Mouse (Mus musculus) limb, embryonic 15.5 days (tissue): Measurements from ENCODE around the gene Cisd3. TPM values are rescaled to one million over a fixed set of nuclear protein-coding genes. Genes with fewer than 3 reads are reported as not detected.
A peak's percentile ranks its signal among the peaks of the same experiment; 100 is the strongest.

Experiments
- ATAC-seq: fragments of 200-750 bp; cut with Nextera tagmentation; 2 replicates; pipeline ENCODE4 v1.8.0; 2017; ENCODE audit warnings: low read depth, moderate TSS enrichment; ENCODE audit not compliant: insufficient number of reproducible peaks, low FRiP score, low TSS enrichment
- H3K27ac ChIP-seq: fragments of 300-500 bp; sonication (generic); 2 replicates; pipeline ENCODE4 v1.5.1; 2015; ENCODE audit warnings: moderate library complexity, mild to moderate bottlenecking, inconsistent platforms
- H3K27me3 ChIP-seq: fragments of 300-500 bp; sonication (generic); 2 replicates; pipeline ENCODE4 v1.6.1; 2015; ENCODE audit warnings: inconsistent platforms
- H3K36me3 ChIP-seq: fragments of 300-500 bp; sonication (generic); 2 replicates; pipeline ENCODE4 v1.6.1; 2015; ENCODE audit warnings: inconsistent platforms
- H3K4me1 ChIP-seq: fragments of 300-500 bp; sonication (generic); 2 replicates; pipeline ENCODE4 v1.6.1; 2015; ENCODE audit warnings: inconsistent platforms
- H3K4me2 ChIP-seq: fragments of 300-500 bp; sonication (generic); 2 replicates; pipeline ENCODE4 v1.6.1; 2015; ENCODE audit warnings: mild to moderate bottlenecking, inconsistent platforms
- H3K4me3 ChIP-seq: fragments of 300-500 bp; sonication (generic); 2 replicates; pipeline ENCODE4 v1.5.1; 2015; ENCODE audit warnings: mild to moderate bottlenecking, inconsistent platforms
- H3K9ac ChIP-seq: fragments of 300-500 bp; sonication (generic); 2 replicates; pipeline ENCODE4 v1.6.1; 2015; ENCODE audit warnings: inconsistent platforms
- H3K9me3 ChIP-seq: fragments of 300-500 bp; sonication (generic); 2 replicates; pipeline ENCODE4 v1.6.1; 2016; ENCODE audit warnings: inconsistent platforms
- WGBS: fragments of 180-500 bp; shearing (Covaris S2); methylation state at CpG from one replicate; pipeline ENCODE4 v1.1.7; 2015; 5-methylcytosine and 5-hydroxymethylcytosine counted together
- polyA plus RNA-seq: library from polyadenylated mRNA; unstranded; fragments of >200 nt; fragmentation: Nextera tagmentation; extraction: Ambion mirVana; gene quantifications from 2 replicates; pipeline ENCODE4 v1.2.1, GENCODE M21; 2015

Cisd3 gene
- polyA plus RNA-seq, 1 experiment from 2014 or later, result 13.5 TPM

DNA sequence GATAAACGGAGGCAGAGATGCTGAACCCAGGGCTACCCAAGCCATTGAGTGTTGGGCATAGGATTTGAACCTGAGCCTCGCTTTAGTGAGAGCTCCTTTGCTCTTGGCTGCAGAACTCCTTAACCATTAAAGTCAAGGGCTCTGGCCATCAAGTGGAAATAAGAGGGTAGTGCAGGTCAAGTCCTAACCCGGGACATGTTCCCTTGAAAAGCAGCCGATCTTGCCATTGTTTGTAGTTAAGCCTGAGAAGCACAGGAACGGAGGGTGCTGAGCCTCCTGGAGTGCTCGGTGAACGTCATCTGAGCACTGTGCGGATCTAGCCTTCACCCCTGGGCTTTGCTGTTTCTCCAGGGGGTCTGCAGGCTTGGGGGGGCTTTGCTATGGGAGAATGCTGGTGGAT, 7.8 kb upstream of the Cisd3 start:
- H3K36me3 ChIP-seq, result peaks cover 94% of the 10 kb centered on the region
- H3K4me1 ChIP-seq, result peaks cover 3% of the 10 kb centered on the region; the same call in 1 of the 2 replicates
- H3K27me3 ChIP-seq, result no peaks in the 10 kb centered on the region
- H3K9me3 ChIP-seq, result no peaks in the 10 kb centered on the region
- H3K4me2 ChIP-seq, result no peak overlapping the region
- H3K9ac ChIP-seq, result no peak overlapping the region
- WGBS, result 70% methylated on average over 8 of the region's 8 CpGs
- no peak for ATAC-seq
- H3K4me3 ChIP-seq, result no peak overlapping the region
- no peak overlapping the region for H3K27ac ChIP-seq

DNA sequence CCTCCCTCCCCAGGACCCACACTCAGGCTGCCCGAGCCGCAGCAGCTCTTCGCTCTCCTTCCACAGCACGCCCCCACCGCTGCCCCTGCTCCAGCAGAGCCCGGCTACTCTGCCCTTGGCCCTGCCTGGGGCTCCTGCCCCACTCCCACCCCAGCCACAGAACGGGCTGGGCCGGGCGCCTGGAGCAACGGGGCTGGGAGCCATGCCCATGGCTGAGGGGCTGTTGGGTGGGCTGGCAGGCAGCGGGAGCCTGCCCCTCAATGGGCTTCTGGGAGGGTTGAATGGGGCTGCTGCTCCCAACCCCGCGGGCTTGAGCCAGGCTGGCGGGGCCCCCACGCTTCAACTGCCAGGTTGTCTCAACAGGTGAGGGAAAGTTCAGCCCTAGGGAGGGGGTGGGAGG, 7.3 kb upstream of the Cisd3 start:
- H3K4me3 ChIP-seq, result no peak overlapping the region
- peaks cover 3% of the 10 kb centered on the region; the same call in 1 of the 2 replicates for H3K4me1 ChIP-seq
- no peak overlapping the region for H3K9ac ChIP-seq
- no peak overlapping the region for H3K4me2 ChIP-seq
- H3K27me3 ChIP-seq, result no peaks in the 10 kb centered on the region
- WGBS, result 83% methylated on average over 15 of the region's 15 CpGs
- peaks cover 89% of the 10 kb centered on the region for H3K36me3 ChIP-seq
- H3K27ac ChIP-seq, result no peak overlapping the region
- ATAC-seq, result no peak
- no peaks in the 10 kb centered on the region for H3K9me3 ChIP-seq

DNA sequence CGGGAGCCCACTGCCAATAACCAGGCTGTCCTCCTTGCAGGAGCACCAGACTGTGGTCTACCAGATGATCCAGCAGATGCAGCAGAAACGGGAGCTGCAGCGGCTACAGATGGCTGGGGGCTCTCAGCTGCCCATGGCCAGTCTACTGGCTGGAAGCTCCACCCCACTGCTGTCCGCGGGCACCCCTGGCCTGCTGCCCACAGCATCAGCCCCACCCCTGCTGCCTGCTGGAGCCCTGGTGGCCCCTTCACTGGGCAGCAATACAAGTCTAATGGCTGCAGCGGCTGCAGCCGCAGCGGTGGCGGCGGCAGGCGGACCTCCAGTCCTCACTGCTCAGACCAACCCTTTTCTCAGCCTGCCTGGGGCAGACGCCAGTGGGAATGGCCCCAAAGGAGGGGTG, 5.2 kb upstream of the Cisd3 start:
- no peak for ATAC-seq
- H3K36me3 ChIP-seq, result peaks cover 71% of the 10 kb centered on the region

DNA sequence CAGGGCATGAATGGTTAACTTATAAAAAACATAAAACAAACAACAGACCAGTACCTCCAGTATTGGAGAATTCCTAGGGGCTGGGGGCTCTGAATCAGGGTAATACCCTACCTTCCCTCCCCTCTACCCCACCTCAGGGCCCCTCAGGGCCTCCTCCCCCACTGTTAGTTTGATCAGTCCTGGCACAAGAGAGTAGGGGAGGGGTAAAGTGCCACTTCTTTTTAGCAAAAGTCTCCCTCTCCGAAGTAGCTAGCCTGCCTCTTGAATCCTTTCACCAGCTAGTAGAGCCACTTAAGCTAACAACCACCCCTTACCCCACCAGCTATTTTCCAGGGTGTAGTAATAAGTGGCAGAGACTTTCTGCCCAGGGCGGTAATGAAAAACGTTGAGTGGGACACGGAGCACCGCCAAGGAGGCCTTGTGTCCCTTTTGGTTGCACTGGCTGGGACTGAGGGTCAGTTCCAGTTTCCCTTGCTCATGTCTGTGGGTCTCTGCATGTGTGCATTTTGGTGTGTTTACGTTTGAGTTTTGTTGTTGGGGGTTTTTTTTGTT, 3.0 kb upstream of the Cisd3 start:
- H3K36me3 ChIP-seq, result peaks cover 50% of the 10 kb centered on the region
- no peak overlapping the region for H3K27ac ChIP-seq
- peaks cover 19% of the 10 kb centered on the region for H3K4me1 ChIP-seq
- H3K4me3 ChIP-seq, result no peak overlapping the region
- WGBS, result 72% methylated on average over 6 of the region's 6 CpGs
- H3K9me3 ChIP-seq, result no peaks in the 10 kb centered on the region
- no peaks in the 10 kb centered on the region for H3K27me3 ChIP-seq
- no peak overlapping the region for H3K9ac ChIP-seq
- no peak for ATAC-seq
- no peak overlapping the region for H3K4me2 ChIP-seq

More for the DNA sequence above, 5.2 kb upstream of the Cisd3 start:
- H3K4me3 ChIP-seq, result no peak overlapping the region
- 81% methylated on average over 12 of the region's 12 CpGs for WGBS
- H3K4me2 ChIP-seq, result no peak overlapping the region
- H3K9ac ChIP-seq, result no peak overlapping the region
- H3K4me1 ChIP-seq, result peaks cover 3% of the 10 kb centered on the region; the same call in 1 of the 2 replicates
- no peaks in the 10 kb centered on the region for H3K9me3 ChIP-seq
- peak overlapping the region; percentile 27; the same call in 1 of the 2 replicates for H3K27ac ChIP-seq
- H3K27me3 ChIP-seq, result no peaks in the 10 kb centered on the region

- Histone ChIP-seq H3K9me3 (no peaks in the 10 kb centered on the region), H3K36me3 (peaks cover 43% of the 10 kb centered on the region), H3K9ac (no peak overlapping the region), H3K27ac (no peak overlapping the region), H3K4me1 (peaks cover 19% of the 10 kb centered on the region), H3K4me2 (no peak overlapping the region), H3K4me3 (no peak overlapping the region), H3K27me3 (no peaks in the 10 kb centered on the region)
- WGBS, result 81% methylated on average over 6 of the region's 6 CpGs
- ATAC-seq, result no peak
Observed at GRCm38 (mm10) chr11:97684063-97684680, 1.5 kb upstream of the Cisd3 start.

- H3K36me3 ChIP-seq, result peaks cover 39% of the 10 kb centered on the region
- H3K9ac ChIP-seq, result no peak overlapping the region
- no peak overlapping the region for H3K4me3 ChIP-seq
- H3K27ac ChIP-seq, result no peak overlapping the region
- no peaks in the 10 kb centered on the region for H3K27me3 ChIP-seq
- H3K9me3 ChIP-seq, result no peaks in the 10 kb centered on the region
- no peak overlapping the region for H3K4me2 ChIP-seq
- ATAC-seq, result no peak
- peaks cover 19% of the 10 kb centered on the region for H3K4me1 ChIP-seq
- 46% methylated on average over 7 of the region's 7 CpGs for WGBS
Observed at GRCm38 (mm10) chr11:97684766-97685165, 860 bp upstream of the Cisd3 start.

DNA sequence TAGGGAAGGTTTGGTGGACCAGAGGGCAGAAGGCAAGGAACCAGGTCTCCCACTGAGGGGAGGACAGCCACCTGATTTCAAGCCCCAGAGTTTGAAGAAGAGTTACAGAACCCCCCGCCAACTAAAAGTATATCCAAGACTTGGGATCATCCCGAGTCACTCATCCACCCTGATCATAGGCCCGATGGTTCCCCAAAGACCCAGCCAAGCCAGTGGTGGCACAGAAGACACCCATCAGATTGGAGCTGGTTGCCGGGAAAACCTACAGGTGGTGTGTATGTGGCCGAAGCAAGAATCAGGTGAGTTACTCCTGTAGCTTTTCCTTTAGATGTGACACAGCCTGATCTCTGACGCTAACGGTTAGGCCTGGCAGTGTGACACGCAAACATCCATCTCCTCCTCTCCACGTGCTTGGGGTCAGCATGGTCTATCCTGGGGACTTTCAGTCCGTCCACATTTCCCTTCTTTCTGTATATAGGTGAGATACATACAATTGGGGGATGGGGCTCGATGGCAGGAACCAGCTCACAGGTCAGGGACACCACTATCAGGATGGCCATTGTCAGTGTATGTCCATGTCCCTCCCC, 789 bp downstream of the Cisd3 start:
- no peak overlapping the region for H3K9ac ChIP-seq
- H3K36me3 ChIP-seq, result peaks cover 41% of the 10 kb centered on the region
- 67% methylated on average over 11 of the region's 11 CpGs for WGBS
- H3K9me3 ChIP-seq, result no peaks in the 10 kb centered on the region
- peak overlapping the region; percentile 45 for H3K4me3 ChIP-seq
- no peaks in the 10 kb centered on the region for H3K27me3 ChIP-seq
- ATAC-seq, result no peak
- H3K27ac ChIP-seq, result no peak overlapping the region
- peaks cover 20% of the 10 kb centered on the region for H3K4me1 ChIP-seq
- peak overlapping the region; percentile 85 for H3K4me2 ChIP-seq

DNA sequence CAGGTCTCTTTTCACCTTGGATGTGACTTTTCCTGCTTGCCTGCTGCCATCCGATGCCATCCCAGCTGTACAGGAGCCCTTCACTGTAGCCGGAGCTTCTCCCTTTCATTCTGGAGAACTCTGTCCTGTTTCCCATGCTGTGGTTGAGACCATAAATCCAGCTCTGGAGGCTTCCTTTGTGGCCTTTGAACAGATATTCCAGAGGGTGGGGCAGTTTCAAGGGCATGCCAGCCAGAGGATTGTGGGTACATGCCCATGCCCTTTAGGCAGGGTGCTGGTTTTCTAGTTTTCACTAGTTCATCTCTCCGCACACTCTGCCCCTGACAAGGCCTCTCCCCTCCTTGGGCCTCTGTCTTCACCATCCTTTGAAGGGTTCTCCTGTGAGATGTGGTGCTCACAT, 1.4 kb downstream of the Cisd3 start:
- H3K27ac ChIP-seq, result no peak overlapping the region
- H3K27me3 ChIP-seq, result no peaks in the 10 kb centered on the region
- no peak overlapping the region for H3K4me2 ChIP-seq
- H3K9me3 ChIP-seq, result no peaks in the 10 kb centered on the region
- H3K36me3 ChIP-seq, result peaks cover 41% of the 10 kb centered on the region
- ATAC-seq, result no peak
- H3K4me3 ChIP-seq, result no peak overlapping the region
- WGBS, result 82% methylated on average over 3 of the region's 3 CpGs
- no peak overlapping the region for H3K9ac ChIP-seq
- peaks cover 20% of the 10 kb centered on the region for H3K4me1 ChIP-seq

- H3K36me3 ChIP-seq, result peaks cover 46% of the 10 kb centered on the region
- 29% methylated on average over 10 of the region's 10 CpGs for WGBS
- ATAC-seq, result no peak
Observed at GRCm38 (mm10) chr11:97689861-97690260, 4.2 kb downstream of the Cisd3 start.

GRCm38 (mm10) chr11:97694435-97694834, 8.8 kb downstream of the Cisd3 start:
- H3K27me3 ChIP-seq, result no peaks in the 10 kb centered on the region
- H3K36me3 ChIP-seq, result peaks cover 37% of the 10 kb centered on the region
- 0 out of 2 replicates have a peak overlapping the region, but pooled peaks have one; percentile 25 for H3K4me2 ChIP-seq
- H3K9me3 ChIP-seq, result no peaks in the 10 kb centered on the region
- H3K9ac ChIP-seq, result no peak overlapping the region
- peaks cover 52% of the 10 kb centered on the region for H3K4me1 ChIP-seq
- no peak overlapping the region for H3K4me3 ChIP-seq
- H3K27ac ChIP-seq, result peak overlapping the region; percentile 73
- no peak for ATAC-seq
- WGBS, result 77% methylated on average over 4 of the region's 4 CpGs

More at GRCm38 (mm10) chr11:97689861-97690260, 4.2 kb downstream of the Cisd3 start:
- Histone ChIP-seq H3K9me3 (no peaks in the 10 kb centered on the region), H3K4me2 (no peak overlapping the region), H3K9ac (no peak overlapping the region), H3K4me3 (no peak overlapping the region), H3K27me3 (no peaks in the 10 kb centered on the region), H3K4me1 (peaks cover 34% of the 10 kb centered on the region), H3K27ac (no peak overlapping the region)

GRCm38 (mm10) chr11:97694921-97695711, 9.5 kb downstream of the Cisd3 start:
- H3K4me3 ChIP-seq, result peak overlapping the region; percentile 0; the same call in 1 of the 2 replicates

More at GRCm38 (mm10) chr11:97694921-97695711, 9.5 kb downstream of the Cisd3 start:
- Histone ChIP-seq H3K27ac (peak overlapping the region; percentile 73), H3K4me1 (peaks cover 49% of the 10 kb centered on the region), H3K9ac (no peak overlapping the region; the same call in 1 of the 2 replicates), H3K36me3 (peaks cover 32% of the 10 kb centered on the region), H3K27me3 (no peaks in the 10 kb centered on the region), H3K4me2 (peak overlapping the region; percentile 25; the same call in 1 of the 2 replicates), H3K9me3 (no peaks in the 10 kb centered on the region)
- ATAC-seq, result no peak
- WGBS, result 47% methylated on average over 17 of the region's 17 CpGs
